Mouse (Mus musculus): ENCODE results near the gene Kti12. TPM values are rescaled to one million over a fixed set of nuclear protein-coding genes. Genes with fewer than 3 reads are reported as not detected.
A peak's percentile ranks its signal among the peaks of the same experiment; 100 is the strongest.

The Kti12 gene
- polyA plus RNA-seq, 1 experiment from 2014 or later = 44.3 TPM

DNA sequence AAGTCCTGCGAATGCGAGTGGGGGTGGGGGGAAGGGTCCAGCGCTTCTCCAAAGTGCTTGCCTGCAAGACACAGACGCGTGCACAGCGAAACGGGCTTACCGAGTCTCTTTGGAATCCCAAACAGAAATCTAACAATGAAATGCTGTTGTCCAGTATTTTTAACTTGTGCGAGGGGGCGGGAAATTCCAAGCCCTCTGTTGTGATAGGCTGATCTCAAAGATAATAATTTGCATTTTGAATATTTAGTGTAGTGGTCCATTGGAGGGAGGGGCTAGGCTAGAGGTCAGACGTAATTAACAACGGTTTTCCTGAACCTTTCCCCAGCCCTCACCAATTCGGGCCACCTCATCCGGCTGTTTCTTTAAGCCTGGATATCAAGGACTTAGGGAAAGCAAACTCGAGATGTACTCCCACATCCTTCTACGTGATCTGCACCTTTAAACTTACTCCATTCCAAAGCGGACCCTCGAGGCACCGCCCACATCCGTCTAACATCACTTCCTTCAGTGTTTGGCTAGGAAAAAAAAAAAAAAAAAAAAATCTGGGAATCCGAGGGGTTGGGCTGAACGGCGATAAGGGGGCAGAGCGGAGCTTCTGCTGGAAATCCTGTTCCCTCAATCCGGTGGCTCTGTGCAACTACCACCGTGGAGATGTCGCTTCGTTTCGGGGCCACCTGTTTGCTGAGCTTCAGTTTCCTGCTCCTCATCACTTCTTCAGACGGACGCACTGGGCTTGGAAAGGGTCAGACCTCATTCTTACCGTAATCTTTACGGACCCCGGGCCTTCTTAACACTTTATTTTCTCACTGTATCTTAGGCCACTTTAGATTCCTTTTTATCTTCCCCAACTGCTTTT, 13.2 kb upstream of the Kti12 start, which contains the start of gene Txndc12:
Txndc12 (plus strand) TSS at position 487 of the 856 bp plus-strand sequence.
- WGBS = under 1% methylated on average over 34 of the region's 34 CpGs
- Histone ChIP-seq H3K4me3 (peak within 1 kb of the TSS; percentile 94), H3K27me3 (no peaks in the 10 kb centered on the region), H3K4me2 (replicated peaks) (peak within 1 kb of the TSS; percentile 82), H3K9ac (replicated peaks) (peak within 1 kb of the TSS; percentile 99), H3K9me3 (no peaks in the 10 kb centered on the region), H3K36me3 (peaks cover 7% of the 10 kb centered on the region), H3K27ac (replicated peaks) (peak within 1 kb of the TSS; percentile 99), H3K4me1 (peaks cover 33% of the 10 kb centered on the region)
- peak; percentile 77 for ATAC-seq (ENCODE audit: low FRiP score, low read depth)

DNA sequence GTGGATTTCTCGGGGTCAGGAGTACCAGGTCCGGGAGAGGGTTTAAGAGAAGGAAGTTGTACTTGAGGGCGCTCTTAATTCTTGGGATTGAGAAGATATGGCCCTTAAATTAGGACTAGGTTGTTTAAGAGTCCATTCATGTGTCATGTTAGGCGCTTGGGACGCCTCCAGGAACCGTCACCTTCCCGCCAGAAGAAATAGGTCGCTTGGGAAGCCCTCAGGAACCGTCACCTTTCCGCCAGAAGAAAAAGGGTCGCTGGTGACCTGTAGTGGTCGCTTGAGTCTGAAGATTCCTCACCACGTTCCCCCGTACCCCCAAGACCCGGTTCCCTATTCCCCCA, 12.6 kb upstream of the Kti12 start:
- Histone ChIP-seq H3K27me3 (no peaks in the 10 kb centered on the region), H3K4me3 (peak overlapping the region; percentile 94), H3K4me1 (peaks cover 33% of the 10 kb centered on the region), H3K36me3 (peaks cover 5% of the 10 kb centered on the region), H3K9ac (replicated peaks) (peak overlapping the region; percentile 99), H3K4me2 (replicated peaks) (peak overlapping the region; percentile 82), H3K27ac (replicated peaks) (peak overlapping the region; percentile 99), H3K9me3 (no peaks in the 10 kb centered on the region)
- ATAC-seq (ENCODE audit: low FRiP score, low read depth) = no peak
- 2% methylated on average over 15 of the region's 15 CpGs for WGBS

DNA sequence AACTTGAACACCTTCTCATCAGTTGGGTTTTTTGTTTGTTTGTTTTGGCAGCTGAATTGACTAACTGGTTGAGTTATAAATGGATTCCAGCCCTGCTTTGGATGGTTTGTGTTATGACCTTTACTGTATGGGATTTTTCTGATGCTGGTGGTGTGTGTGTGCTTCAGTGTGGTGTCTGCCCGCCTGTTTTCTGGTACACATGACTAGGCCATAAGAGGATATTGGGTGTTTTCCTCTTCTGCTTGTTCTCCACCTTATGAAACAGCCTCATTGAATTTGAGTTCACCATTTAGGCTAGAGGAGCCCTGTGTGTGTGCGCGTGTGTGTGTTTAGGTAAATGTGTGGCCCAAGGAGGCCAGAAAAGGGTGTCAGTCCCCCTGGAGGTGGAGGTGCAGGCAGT, 12.1 kb upstream of the Kti12 start:
- ATAC-seq (ENCODE audit: low FRiP score, low read depth) = no peak
- Histone ChIP-seq H3K9ac (replicated peaks) (peak overlapping the region; percentile 99), H3K4me3 (peak overlapping the region; percentile 94), H3K4me1 (peaks cover 33% of the 10 kb centered on the region), H3K27me3 (no peaks in the 10 kb centered on the region), H3K9me3 (no peaks in the 10 kb centered on the region), H3K27ac (replicated peaks) (peak overlapping the region; percentile 99; the same call in 1 of the 2 replicates), H3K36me3 (no peaks in the 10 kb centered on the region; the same call in 1 of the 2 replicates), H3K4me2 (replicated peaks) (peak overlapping the region; percentile 82)
- 68% methylated on average over 3 of the region's 3 CpGs for WGBS

DNA sequence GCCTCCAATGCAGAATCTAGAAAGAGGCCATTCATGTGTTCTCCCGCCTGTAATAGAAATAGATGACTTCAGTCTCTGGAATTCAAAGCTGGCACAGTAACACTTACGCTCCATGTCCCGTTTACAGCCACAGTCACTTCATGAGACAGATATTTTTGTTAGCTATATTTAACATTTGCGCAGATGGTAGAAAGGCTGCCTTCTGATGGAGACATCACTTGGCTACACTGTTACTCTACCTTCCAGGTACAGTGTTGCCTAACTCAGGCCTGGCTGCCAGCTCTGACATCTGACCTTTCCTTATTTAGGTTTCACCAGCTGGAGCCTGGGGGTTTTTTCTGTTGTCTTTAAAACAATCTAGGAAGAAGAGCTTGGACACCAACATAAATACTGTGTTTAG, 9.6 kb upstream of the Kti12 start:
- no peak for ATAC-seq (ENCODE audit: low FRiP score, low read depth)
- WGBS = 94% methylated on average over 4 of the region's 4 CpGs

DNA sequence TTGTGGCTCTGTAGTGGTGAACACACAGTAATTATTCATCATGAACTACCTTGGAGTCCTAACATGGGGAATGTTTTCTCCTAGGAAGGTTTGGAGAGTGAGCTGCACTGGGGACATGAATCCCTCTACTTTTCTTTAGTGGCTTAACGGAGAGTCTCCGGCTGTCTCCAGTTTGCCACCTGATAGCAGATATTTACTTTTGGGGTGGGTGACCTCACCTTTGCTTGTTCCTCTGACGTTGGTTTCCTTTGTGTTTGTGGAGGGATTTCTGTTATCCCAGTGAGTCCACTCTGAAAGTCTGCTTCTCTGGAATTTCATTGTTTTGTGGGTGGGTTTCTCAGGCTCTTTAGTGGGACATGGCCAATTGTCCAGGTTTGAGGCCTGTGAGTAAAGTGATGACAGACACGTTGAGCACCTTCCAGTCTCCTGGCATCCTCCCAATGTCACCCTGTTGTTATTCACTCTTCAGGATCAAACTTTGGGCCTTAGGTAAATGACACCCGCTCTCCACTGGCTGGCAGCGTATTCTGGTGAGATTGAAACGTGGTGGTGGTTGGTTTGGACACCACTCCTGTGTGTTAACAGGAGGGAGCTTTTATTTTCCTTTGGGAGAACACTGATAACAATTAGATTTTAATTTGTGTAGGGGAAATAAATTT, 5.5 kb upstream of the Kti12 start:
- no peak for ATAC-seq (ENCODE audit: low FRiP score, low read depth)
- H3K9ac ChIP-seq (replicated peaks) = no peak overlapping the region
- WGBS = 94% methylated on average over 7 of the region's 7 CpGs

More for the DNA sequence above, 9.6 kb upstream of the Kti12 start:
- no peak overlapping the region for H3K4me2 ChIP-seq (replicated peaks)
- no peak overlapping the region for H3K27ac ChIP-seq (replicated peaks)
- H3K4me1 ChIP-seq = peaks cover 20% of the 10 kb centered on the region
- H3K4me3 ChIP-seq = no peak overlapping the region
- H3K27me3 ChIP-seq = no peaks in the 10 kb centered on the region
- H3K36me3 ChIP-seq = peaks cover 6% of the 10 kb centered on the region; the same call in 1 of the 2 replicates
- H3K9me3 ChIP-seq = no peaks in the 10 kb centered on the region
- no peak overlapping the region for H3K9ac ChIP-seq (replicated peaks)

DNA sequence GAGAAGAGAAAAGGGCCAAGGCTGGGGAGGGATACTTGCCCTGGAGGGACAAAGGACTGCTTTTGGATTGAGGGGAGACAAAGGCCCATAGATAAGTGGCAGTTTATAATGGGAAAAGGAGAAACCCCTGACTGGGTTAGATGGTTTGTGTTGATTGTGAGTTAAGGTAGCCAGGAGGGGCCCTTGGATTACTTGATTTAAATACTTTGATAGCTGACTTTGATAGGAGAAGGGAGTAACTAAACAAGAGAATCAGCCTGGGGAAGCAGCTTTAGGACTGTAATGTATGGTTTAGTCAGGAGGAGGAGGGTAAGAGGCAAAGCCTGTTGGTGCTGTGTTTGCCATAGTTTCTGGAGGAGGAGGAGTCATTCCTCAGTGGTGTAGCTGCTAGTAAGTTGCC, 4.2 kb upstream of the Kti12 start:
- Histone ChIP-seq H3K9me3 (no peaks in the 10 kb centered on the region), H3K9ac (replicated peaks) (no peak overlapping the region), H3K27ac (replicated peaks) (0 out of 2 replicates have a peak overlapping the region, but pooled peaks have one; percentile 0), H3K4me3 (no peak overlapping the region), H3K4me1 (peaks cover 4% of the 10 kb centered on the region), H3K4me2 (replicated peaks) (no peak overlapping the region), H3K36me3 (0 out of 2 replicates have a peak, but pooled peaks cover 6% of the 10 kb centered on the region), H3K27me3 (no peaks in the 10 kb centered on the region)
- ATAC-seq (ENCODE audit: low FRiP score, low read depth) = no peak

More for the DNA sequence above, 5.5 kb upstream of the Kti12 start:
- Histone ChIP-seq H3K9me3 (no peaks in the 10 kb centered on the region), H3K4me3 (no peak overlapping the region), H3K4me1 (0 out of 2 replicates have a peak, but pooled peaks cover 1% of the 10 kb centered on the region), H3K36me3 (peaks cover 6% of the 10 kb centered on the region; the same call in 1 of the 2 replicates), H3K27me3 (no peaks in the 10 kb centered on the region), H3K4me2 (replicated peaks) (no peak overlapping the region), H3K27ac (replicated peaks) (no peak overlapping the region)

DNA sequence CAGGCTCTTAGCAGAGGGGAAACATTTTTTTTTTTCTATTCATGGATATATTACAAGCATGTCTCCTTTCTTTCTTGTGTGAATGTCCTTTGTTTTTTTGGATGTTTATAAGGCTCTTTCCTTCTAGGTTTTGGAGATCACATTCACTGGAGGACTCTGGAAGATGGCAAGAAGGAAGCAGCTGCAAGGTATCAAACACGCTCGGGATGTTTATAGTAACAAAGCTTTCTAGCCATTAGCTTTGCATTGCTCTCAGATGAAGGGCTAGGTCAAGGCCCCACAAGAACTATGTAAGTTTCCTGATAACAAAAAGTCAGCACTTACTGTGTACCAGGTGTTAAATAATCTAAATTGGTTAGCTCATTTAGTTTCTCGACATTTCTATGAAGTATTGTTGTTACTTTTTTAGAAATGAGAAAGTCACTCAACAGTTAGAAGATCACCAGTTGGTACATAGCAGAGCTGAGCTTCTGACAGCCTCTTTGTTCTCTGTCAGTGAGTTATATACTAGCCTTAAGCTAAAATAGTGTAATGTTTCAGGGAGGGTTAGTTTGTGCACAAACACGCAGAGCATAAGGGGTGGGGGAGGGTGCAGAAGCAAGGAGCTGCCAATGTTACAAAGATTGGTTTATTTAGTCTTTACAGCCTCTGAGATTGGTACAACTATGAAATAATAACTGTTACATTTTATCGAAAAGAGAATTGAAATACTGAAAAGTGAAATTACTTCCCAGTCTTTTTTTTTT, 1.6 kb upstream of the Kti12 start:
- H3K27me3 ChIP-seq = no peaks in the 10 kb centered on the region
- H3K4me3 ChIP-seq = no peak overlapping the region
- 95% methylated on average over 5 of the region's 5 CpGs for WGBS
- no peak overlapping the region for H3K27ac ChIP-seq (replicated peaks)
- H3K9me3 ChIP-seq = no peaks in the 10 kb centered on the region
- H3K9ac ChIP-seq (replicated peaks) = no peak overlapping the region
- 0 out of 2 replicates have a peak, but pooled peaks cover 6% of the 10 kb centered on the region for H3K36me3 ChIP-seq
- no peak overlapping the region for H3K4me2 ChIP-seq (replicated peaks)
- no peak for ATAC-seq (ENCODE audit: low FRiP score, low read depth)
- peaks cover 16% of the 10 kb centered on the region for H3K4me1 ChIP-seq

DNA sequence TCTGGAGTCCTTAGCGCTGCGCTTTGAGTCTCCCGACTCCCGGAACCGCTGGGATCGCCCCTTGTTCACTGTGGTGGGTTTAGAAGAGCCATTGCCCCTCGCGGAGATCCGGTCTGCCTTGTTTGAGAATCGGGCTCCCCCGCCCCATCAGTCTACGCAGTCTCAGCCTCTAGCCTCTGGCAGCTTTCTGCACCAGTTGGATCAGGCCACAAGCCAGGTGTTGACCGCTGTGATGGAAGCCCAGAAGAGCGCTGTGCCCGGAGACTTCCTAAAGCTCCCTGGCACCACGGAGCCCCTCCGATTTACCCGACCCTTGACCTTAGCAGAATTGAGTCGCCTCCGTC, 892 bp downstream of the Kti12 start, which contains the start of gene A730015C16Rik:
A730015C16Rik (minus strand) TSS at position 115 of the 344 bp plus-strand sequence.
- WGBS = 15% methylated on average over 20 of the region's 20 CpGs
- Histone ChIP-seq H3K27me3 (no peaks in the 10 kb centered on the region), H3K4me3 (peak within 1 kb of the TSS; percentile 85), H3K36me3 (peaks cover 8% of the 10 kb centered on the region; the same call in 1 of the 2 replicates), H3K27ac (replicated peaks) (peak within 1 kb of the TSS; percentile 75), H3K9ac (replicated peaks) (peak within 1 kb of the TSS; percentile 82), H3K4me1 (peaks cover 16% of the 10 kb centered on the region), H3K4me2 (replicated peaks) (peak within 1 kb of the TSS; percentile 92), H3K9me3 (no peaks in the 10 kb centered on the region)
- ATAC-seq (ENCODE audit: low FRiP score, low read depth) = peak; percentile 35; the same call in 1 of the 2 replicates

DNA sequence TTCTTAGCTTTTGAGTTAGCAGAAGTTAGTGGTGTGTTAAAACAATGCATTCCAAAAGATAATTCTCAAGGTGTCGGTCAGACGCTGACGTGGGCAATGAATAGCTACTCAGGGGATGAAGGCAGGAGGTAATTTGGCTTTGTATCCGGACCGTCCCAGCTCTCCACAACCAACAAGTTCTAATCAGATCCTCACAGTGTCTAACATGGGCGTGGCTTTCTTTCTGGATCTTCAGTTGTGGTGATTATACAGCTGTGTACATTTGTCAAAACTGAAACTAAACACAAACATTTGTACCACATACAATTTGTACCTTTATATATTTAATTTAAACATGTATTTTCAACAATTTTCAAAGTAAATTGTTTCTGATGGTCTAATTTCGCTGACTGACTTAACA, 19.2 kb downstream of the Kti12 start:
- peaks cover 13% of the 10 kb centered on the region for H3K36me3 ChIP-seq
- H3K9me3 ChIP-seq = no peaks in the 10 kb centered on the region
- no peak overlapping the region for H3K4me2 ChIP-seq (replicated peaks)
- WGBS = 82% methylated on average over 7 of the region's 7 CpGs
- no peak overlapping the region for H3K9ac ChIP-seq (replicated peaks)
- H3K27ac ChIP-seq (replicated peaks) = no peak overlapping the region
- no peaks in the 10 kb centered on the region for H3K4me1 ChIP-seq
- no peak for ATAC-seq (ENCODE audit: low FRiP score, low read depth)
- no peaks in the 10 kb centered on the region for H3K27me3 ChIP-seq
- no peak overlapping the region for H3K4me3 ChIP-seq

DNA sequence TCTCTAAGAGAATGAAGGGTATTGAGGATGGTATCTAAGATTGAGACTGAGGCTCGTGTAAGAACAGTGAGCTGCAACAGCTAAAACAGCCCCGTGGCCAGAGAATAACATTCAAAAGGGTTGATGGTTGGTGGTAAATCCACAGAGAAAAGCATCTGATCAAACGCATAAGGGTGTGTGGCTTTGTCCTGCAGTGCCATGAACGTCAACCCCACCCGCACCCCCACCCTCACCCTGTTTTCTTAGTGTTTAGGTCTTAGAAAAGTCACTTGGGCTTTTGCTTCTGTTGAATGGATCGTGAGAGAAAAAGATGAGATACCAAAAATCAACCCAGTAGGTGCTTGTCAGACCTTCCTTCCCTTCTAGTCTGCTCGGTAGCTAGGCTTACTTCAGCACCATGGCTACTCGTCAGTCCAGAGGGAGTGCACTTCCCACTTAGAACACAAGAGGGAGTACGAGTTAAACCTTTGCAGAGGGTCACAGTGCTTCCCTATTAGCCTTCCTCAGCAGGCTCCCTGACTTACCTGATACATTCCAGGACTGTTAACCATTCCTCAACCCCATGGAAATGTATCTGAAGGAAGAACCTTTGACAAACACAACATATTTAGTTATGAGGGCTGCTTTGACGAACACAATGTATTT, 22.3 kb downstream of the Kti12 start:
- H3K4me1 ChIP-seq = no peaks in the 10 kb centered on the region
- no peak overlapping the region for H3K9ac ChIP-seq (replicated peaks)
- peak; percentile 78; the same call in 1 of the 2 replicates for ATAC-seq (ENCODE audit: low FRiP score, low read depth)
- H3K4me2 ChIP-seq (replicated peaks) = no peak overlapping the region
- no peaks in the 10 kb centered on the region for H3K27me3 ChIP-seq
- peaks cover 1% of the 10 kb centered on the region; the same call in 1 of the 2 replicates for H3K36me3 ChIP-seq
- 37% methylated on average over 10 of the region's 10 CpGs for WGBS
- H3K4me3 ChIP-seq = no peak overlapping the region
- no peaks in the 10 kb centered on the region for H3K9me3 ChIP-seq
- H3K27ac ChIP-seq (replicated peaks) = no peak overlapping the region

DNA sequence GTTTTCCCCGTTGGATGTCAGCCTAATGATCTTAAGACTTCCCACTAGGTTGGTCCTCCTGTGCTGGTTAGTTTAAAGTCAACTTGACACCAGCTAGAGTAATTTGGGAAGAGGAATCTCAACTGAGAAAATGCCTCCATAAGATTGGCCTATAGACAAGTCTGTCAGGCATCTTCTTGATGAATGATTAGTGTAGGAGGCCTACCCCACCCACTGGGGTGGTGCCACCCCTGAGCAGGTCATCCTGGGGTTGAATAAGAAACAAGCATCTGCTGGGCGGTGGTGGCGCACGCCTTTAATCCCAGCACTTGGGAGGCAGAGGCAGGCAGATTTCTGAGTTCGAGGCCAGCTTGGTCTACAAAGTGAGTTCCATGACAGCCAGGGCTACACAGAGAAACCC, 26.2 kb downstream of the Kti12 start:
- no peaks in the 10 kb centered on the region for H3K9me3 ChIP-seq
- ATAC-seq (ENCODE audit: low FRiP score, low read depth) = no peak
- no peak overlapping the region for H3K4me3 ChIP-seq
- peaks cover 15% of the 10 kb centered on the region for H3K27me3 ChIP-seq
- no peak overlapping the region for H3K27ac ChIP-seq (replicated peaks)
- H3K4me2 ChIP-seq (replicated peaks) = no peak overlapping the region
- H3K4me1 ChIP-seq = 0 out of 2 replicates have a peak, but pooled peaks cover under 1% of the 10 kb centered on the region
- no peaks in the 10 kb centered on the region for H3K36me3 ChIP-seq
- WGBS = 87% methylated on average over 5 of the region's 5 CpGs
- H3K9ac ChIP-seq (replicated peaks) = no peak overlapping the region

All from midbrain, embryonic 12.5 days (tissue).